Comparison of ENCODE assay signal across 9 mouse cellular contexts in genomic region chr10:80436276-80436675, GRCm38 (mm10). TPM values are rescaled to one million over a fixed set of nuclear protein-coding genes. Genes with fewer than 3 reads are reported as not detected.
DNase-seq lines count a peak whose midpoint lies in the region; ATAC-seq and TF ChIP-seq lines count a peak whose summit lies in the region.
"Had no signal": no experiment of that assay in that cellular context is flagged by ENCODE, and none has a peak within 500 bp of the region (broad histone marks: within the 10 kb centered on the region; RNA-seq: fewer than 3 reads in every experiment).

No protein-coding gene starts in this region.

- 0 out of 2 replicates have a peak, but pooled peaks cover 8% of the 10 kb centered on the region for H3K4me1 ChIP-seq in kidney, adult 2 months (ENCODE audit: control insufficient read depth, insufficient read depth, low read length)

- no peak for ATAC-seq in granulocyte monocyte progenitor cell, adult 5-6 weeks (replicated peaks; ENCODE audit: poor library complexity, severe bottlenecking)

- H3K27ac ChIP-seq in kidney, adult 2 months (ENCODE audit: insufficient read depth, low read depth, low read length) = no peak overlapping the region
- H3K27ac ChIP-seq: macrophage had no signal

- H3K4me3 ChIP-seq in kidney, adult 2 months (ENCODE audit: insufficient read depth, low read depth, low read length) = no peak overlapping the region

- WGBS in kidney, adult 2 months = 20% methylated on average over 9 of the region's 9 CpGs

- intact Hi-C loops in left cerebral cortex, postnatal 14 days (cut with DNase I) = no loop called here
- intact Hi-C loops in left cerebral cortex, postnatal 4 days (cut with DNase I) = no loop called here

- peak; percentile 34 for DNase-seq in kidney, adult 2 months
- DNase-seq in kidney, postnatal 14 days = no peak
- peak; percentile 56 for DNase-seq in Muller cell, postnatal 12 days (ENCODE audit: inconsistent ontology term)
- DNase-seq in kidney, postnatal 10 days = peak; percentile 61
- DNase-seq in splenic B cell, adult 2 months (ENCODE audit: low read depth, low spot score) = peak; percentile 36
- DNase-seq in left cerebral cortex, postnatal 14 days (ENCODE audit: low spot score in 2 of 2) = no peak
- no peak for DNase-seq in left cerebral cortex, postnatal 4 days

- H3K27me3 ChIP-seq in kidney, adult 2 months (replicated peaks; ENCODE audit: control insufficient read depth, insufficient read depth, low read length) = no peaks in the 10 kb centered on the region
- H3K27me3 ChIP-seq in splenic B cell, adult 2 months (ENCODE audit: control insufficient read depth, insufficient read depth, low read length, poor library complexity, severe bottlenecking) = no peaks in the 10 kb centered on the region

- TF ChIP-seq POLR2A in kidney, adult 2 months (IDR thresholded peaks at IDR 0.05; ENCODE audit: low read depth, low read length) = no peak

- no peak for TF ChIP-seq CTCF in kidney, adult 2 months (conservative IDR thresholded peaks at IDR 0.05; ENCODE audit: insufficient read depth, insufficient read length, low read depth, low read length)

- H3K36me3 ChIP-seq in kidney, adult 2 months (ENCODE audit: control insufficient read depth, insufficient read depth, low read length) = no peaks in the 10 kb centered on the region
- H3K36me3 ChIP-seq in splenic B cell, adult 2 months (ENCODE audit: control insufficient read depth, insufficient read depth, low read length, poor library complexity, severe bottlenecking) = no peaks in the 10 kb centered on the region; the same call in 1 of the 2 replicates

RNA-seq across cellular contexts. Expression of gene Tcf3, which starts 2.8 kb away (rescaled TPM):
- 33.3 and 38.6 TPM in 2 replicates for polyA plus RNA-seq in kidney, adult 2 months (2012; rRNA removed)
- total RNA-seq in left cerebral cortex, postnatal 14 days (2021) = 10 to 100 TPM; 26.6 to 29.1 TPM
- total RNA-seq in left cerebral cortex, postnatal 4 days (2021) = 10 to 100 TPM; 51.9 to 53.7 TPM
- 33.8 and 55.2 TPM in 2 replicates for total RNA-seq in granulocyte monocyte progenitor cell, adult 5-6 weeks (2014; fragmentation: Nextera tagmentation)
- total RNA-seq in granulocyte monocyte progenitor cell, adult 5-6 weeks (2017) = 30.7 and 48.4 TPM in 2 replicates

RNA-seq across cellular contexts. Expression of gene Uqcr11, which starts 29.6 kb away (rescaled TPM):
- polyA plus RNA-seq in kidney, adult 2 months (2012; rRNA removed) = 3,960 and 3,968 TPM in 2 replicates
- 100 to 1,000 TPM; 587 to 604 TPM for total RNA-seq in left cerebral cortex, postnatal 14 days (2021)
- 100 to 1,000 TPM; 282 to 286 TPM for total RNA-seq in left cerebral cortex, postnatal 4 days (2021)
- total RNA-seq in granulocyte monocyte progenitor cell, adult 5-6 weeks (2014; fragmentation: Nextera tagmentation) = 382 and 438 TPM in 2 replicates
- total RNA-seq in granulocyte monocyte progenitor cell, adult 5-6 weeks (2017) = 172 and 277 TPM in 2 replicates

RNA-seq across cellular contexts. Expression of gene Mbd3, which starts 36.9 kb away (rescaled TPM):
- polyA plus RNA-seq in kidney, adult 2 months (2012; rRNA removed) = 143 and 151 TPM in 2 replicates
- 100 to 1,000 TPM; 122 to 134 TPM for total RNA-seq in left cerebral cortex, postnatal 14 days (2021)
- total RNA-seq in left cerebral cortex, postnatal 4 days (2021) = 100 to 1,000 TPM; 138 to 147 TPM
- 85.0 and 105 TPM in 2 replicates for total RNA-seq in granulocyte monocyte progenitor cell, adult 5-6 weeks (2014; fragmentation: Nextera tagmentation)
- total RNA-seq in granulocyte monocyte progenitor cell, adult 5-6 weeks (2017) = 94.1 and 106 TPM in 2 replicates

RNA-seq across cellular contexts. Expression of gene Mex3d, which starts 48.8 kb away (rescaled TPM):
- 7.9 and 11.9 TPM in 2 replicates for polyA plus RNA-seq in kidney, adult 2 months (2012; rRNA removed)
- 10 to 100 TPM; 19.9 to 24.1 TPM for total RNA-seq in left cerebral cortex, postnatal 14 days (2021)
- 10 to 100 TPM; 75.5 to 80.1 TPM for total RNA-seq in left cerebral cortex, postnatal 4 days (2021)
- 0.67 and 3.6 TPM in 2 replicates for total RNA-seq in granulocyte monocyte progenitor cell, adult 5-6 weeks (2014; fragmentation: Nextera tagmentation)
- total RNA-seq in granulocyte monocyte progenitor cell, adult 5-6 weeks (2017) = 2.1 and 2.2 TPM in 2 replicates

RNA-seq across cellular contexts. Expression of gene Onecut3, which starts 58.4 kb away (rescaled TPM):
- polyA plus RNA-seq in kidney, adult 2 months (2012; rRNA removed) = 0.03 TPM in 1 of 2 replicates, not detected in the other
- not detected for total RNA-seq in left cerebral cortex, postnatal 14 days (2021)
- under 1 TPM in 1 of 2 experiments, not detected in 1; 0.24 TPM for total RNA-seq in left cerebral cortex, postnatal 4 days (2021)
- not detected in 2 replicates for total RNA-seq in granulocyte monocyte progenitor cell, adult 5-6 weeks (2014; fragmentation: Nextera tagmentation)
- not detected in 2 replicates for total RNA-seq in granulocyte monocyte progenitor cell, adult 5-6 weeks (2017)
- polyA plus RNA-seq: macrophage had no signal

Comparison
In these comparisons a context has a peak if more than half of its experiments do, and no peak if none do; other contexts are left out.
1. DNase-seq: peak in kidney, adult 2 months (single experiment), Muller cell, postnatal 12 days (single experiment), kidney, postnatal 10 days (single experiment) and splenic B cell, adult 2 months (single experiment); none in kidney, postnatal 14 days (single experiment), left cerebral cortex, postnatal 14 days (0 of 2) and left cerebral cortex, postnatal 4 days (single experiment).